Mouse (Mus musculus) olfactory bulb, adult 2 months (tissue): Measurements from ENCODE around the gene Kcnj13. TPM values are rescaled to one million over a fixed set of nuclear protein-coding genes. Genes with fewer than 3 reads are reported as not detected.

Experiments used
- H3K27ac ChIP-seq: fragments of 200-500 bp; 2 replicates; pipeline ENCODE4 v1.5.1; 2012; ENCODE audit warnings: low read depth, low read length; ENCODE audit not compliant: insufficient read depth
- H3K4me1 ChIP-seq: fragments of 200-500 bp; 2 replicates; pipeline ENCODE4 v1.6.1; 2012; ENCODE audit warnings: low read length; ENCODE audit not compliant: control insufficient read depth, insufficient read depth
- H3K4me3 ChIP-seq: fragments of 200-500 bp; 2 replicates; pipeline ENCODE4 v1.5.1; 2012; ENCODE audit warnings: mild to moderate bottlenecking, low read depth, low read length, moderate library complexity; ENCODE audit not compliant: insufficient read depth
- CTCF ChIP-seq: fragments of 200-500 bp; IDR thresholded peaks from 2 replicates; pipeline ENCODE4 v1.5.1; 2012; ENCODE audit warnings: low read depth, mild to moderate bottlenecking, low read length, moderate library complexity; ENCODE audit not compliant: insufficient read depth
- POLR2A ChIP-seq: fragments of 200-500 bp; IDR thresholded peaks from 2 replicates; pipeline ENCODE4 v1.6.1; 2012; ENCODE audit warnings: mild to moderate bottlenecking, low read depth, low read length, moderate library complexity; ENCODE audit not compliant: insufficient read depth
- WGBS: fragments of 180-500 bp; shearing (Covaris S2); methylation state at CpG from one replicate; pipeline ENCODE4 v1.1.7; 2018; 5-methylcytosine and 5-hydroxymethylcytosine counted together
- polyA plus RNA-seq: library from polyadenylated mRNA; stranded (reverse); fragments of >200 nt; gene quantifications from 2 replicates; pipeline ENCODE4 v1.2.4, GENCODE M21; 2012; ENCODE audit warnings: low replicate concordance; ENCODE audit not compliant: missing spikeins, insufficient read depth, insufficient read length

Gene Kcnj13
- polyA plus RNA-seq, result not detected in 2 replicates

GRCm38 (mm10) chr1:87394594-87394993, at the start of gene Kcnj13:
Gene Kcnj13, minus strand, starts transcription at chr1:87394729.
- TF ChIP-seq CTCF (no peak), POLR2A (no peak)
- WGBS, result 25% methylated on average over 6 of the region's 6 CpGs
- H3K4me1 ChIP-seq, result no peaks in the 10 kb centered on the region
- H3K4me3 ChIP-seq, result no peak within 1 kb of the TSS
- no peak within 1 kb of the TSS for H3K27ac ChIP-seq

GRCm38 (mm10) chr1:87436583-87436982, 42.1 kb upstream of the Kcnj13 start:
- 73% methylated on average over 6 of the region's 6 CpGs for WGBS
- TF ChIP-seq CTCF, result no peak
- no peak for TF ChIP-seq POLR2A
- Histone ChIP-seq H3K4me1 (no peaks in the 10 kb centered on the region), H3K4me3 (no peak overlapping the region), H3K27ac (no peak overlapping the region)

- TF ChIP-seq POLR2A (no peak), CTCF (no peak)
- no peak overlapping the region for H3K27ac ChIP-seq
- H3K4me3 ChIP-seq, result no peak overlapping the region
- 91% methylated on average over 2 of the region's 2 CpGs for WGBS
- H3K4me1 ChIP-seq, result no peaks in the 10 kb centered on the region
These were observed 40.6 kb upstream of the Kcnj13 start for GRCm38 (mm10) chr1:87435125-87435524.

- H3K4me3 ChIP-seq, result no peak overlapping the region
- TF ChIP-seq POLR2A (no peak), CTCF (no peak)
- H3K27ac ChIP-seq, result no peak overlapping the region
- H3K4me1 ChIP-seq, result no peaks in the 10 kb centered on the region
- WGBS, result 88% methylated on average over 4 of the region's 4 CpGs
These were observed 24.2 kb upstream of the Kcnj13 start for GRCm38 (mm10) chr1:87418733-87419132.

GRCm38 (mm10) chr1:87409380-87409779, 14.9 kb upstream of the Kcnj13 start:
- Histone ChIP-seq H3K4me3 (no peak overlapping the region), H3K4me1 (no peaks in the 10 kb centered on the region), H3K27ac (no peak overlapping the region)
- TF ChIP-seq CTCF (no peak), POLR2A (no peak)
- 91% methylated on average over 4 of the region's 4 CpGs for WGBS

GRCm38 (mm10) chr1:87406012-87406411, 11.5 kb upstream of the Kcnj13 start:
- Histone ChIP-seq H3K4me1 (no peaks in the 10 kb centered on the region), H3K27ac (no peak overlapping the region)
- no peak for TF ChIP-seq CTCF
- no peak for TF ChIP-seq POLR2A

GRCm38 (mm10) chr1:87404710-87405109, 10.2 kb upstream of the Kcnj13 start:
- WGBS, result 94% methylated on average over 1 of the region's 1 CpGs
- H3K4me3 ChIP-seq, result no peak overlapping the region
- TF ChIP-seq POLR2A, result no peak
- no peak for TF ChIP-seq CTCF
- H3K27ac ChIP-seq, result no peak overlapping the region
- H3K4me1 ChIP-seq, result no peaks in the 10 kb centered on the region

More at GRCm38 (mm10) chr1:87406012-87406411, 11.5 kb upstream of the Kcnj13 start:
- H3K4me3 ChIP-seq, result no peak overlapping the region

GRCm38 (mm10) chr1:87396923-87397586, 2.5 kb upstream of the Kcnj13 start:
- WGBS, result 61% methylated on average over 7 of the region's 7 CpGs
- no peak for TF ChIP-seq CTCF
- TF ChIP-seq POLR2A, result no peak
- Histone ChIP-seq H3K4me3 (no peak overlapping the region), H3K27ac (0 out of 2 replicates have a peak overlapping the region, but pooled peaks have one; percentile 37), H3K4me1 (no peaks in the 10 kb centered on the region)

GRCm38 (mm10) chr1:87393444-87394195, 909 bp downstream of the Kcnj13 start:
- Histone ChIP-seq H3K4me1 (no peaks in the 10 kb centered on the region), H3K4me3 (no peak overlapping the region), H3K27ac (no peak overlapping the region)
- TF ChIP-seq POLR2A (no peak), CTCF (no peak)
- WGBS, result 55% methylated on average over 3 of the region's 3 CpGs
